Mouse (Mus musculus) thymus, adult 2 months (tissue): ENCODE measurements around the gene Mbtd1. TPM values are rescaled to one million over a fixed set of nuclear protein-coding genes. Genes with fewer than 3 reads are reported as not detected.

Experiments used
- DNase-seq: peaks from one replicate; pipeline ENCODE4 v3.0.0; 2021
- H3K27ac ChIP-seq: fragments of 200-500 bp; 2 replicates; pipeline ENCODE4 v1.5.1; 2012; ENCODE audit warnings: low read length, control low read depth; ENCODE audit not compliant: control insufficient read depth, insufficient read depth
- H3K27me3 ChIP-seq: fragments of 200-500 bp; 2 replicates; pipeline ENCODE4 v1.6.1; 2012; ENCODE audit warnings: mild to moderate bottlenecking, low read length, moderate library complexity, mixed read lengths; ENCODE audit not compliant: control insufficient read depth, insufficient read depth
- H3K36me3 ChIP-seq: fragments of 200-500 bp; 2 replicates; pipeline ENCODE4 v1.6.1; 2012; ENCODE audit warnings: mild to moderate bottlenecking, low read length, moderate library complexity; ENCODE audit not compliant: control insufficient read depth, insufficient read depth
- H3K4me1 ChIP-seq: fragments of 200-500 bp; replicated peaks from 2 replicates; pipeline ENCODE4 v1.6.1; 2012; ENCODE audit warnings: low read length; ENCODE audit not compliant: control insufficient read depth, insufficient read depth
- H3K4me3 ChIP-seq: fragments of 200-500 bp; 2 replicates; pipeline ENCODE4 v1.5.1; 2012; ENCODE audit warnings: mild to moderate bottlenecking, low read length, control low read depth, moderate library complexity; ENCODE audit not compliant: control insufficient read depth, insufficient read depth
- CTCF ChIP-seq: fragments of 200-500 bp; IDR thresholded peaks from 2 replicates; pipeline ENCODE4 v1.5.1; 2012; ENCODE audit warnings: mild to moderate bottlenecking, control low read depth, low read length, moderate library complexity, borderline replicate concordance; ENCODE audit not compliant: control insufficient read depth, poor library complexity, insufficient read depth; ENCODE audit errors: extremely low read depth
- POLR2A ChIP-seq: fragments of 200-500 bp; IDR thresholded peaks from 2 replicates; pipeline ENCODE4 v1.6.1; 2012; ENCODE audit warnings: mild to moderate bottlenecking, low read length, control low read depth, moderate library complexity; ENCODE audit not compliant: control insufficient read depth, poor library complexity, insufficient read depth; ENCODE audit errors: extremely low read depth
- WGBS: fragments of 180-500 bp; shearing (Covaris S2); methylation state at CpG from one replicate; pipeline ENCODE4 v1.1.7; 2018; 5-methylcytosine and 5-hydroxymethylcytosine counted together
- polyA plus RNA-seq: library from polyadenylated mRNA; depleted of rRNA; stranded (reverse); fragments of >200 nt; gene quantifications from 2 replicates; pipeline ENCODE4 v1.2.3, GENCODE M21; 2012; rRNA removed

The Mbtd1 gene
- polyA plus RNA-seq = 17.1 and 17.4 TPM in 2 replicates

GRCm38 (mm10) chr11:93885572-93886410, at the start of gene Mbtd1, which contains the start of gene Utp18:
Gene Mbtd1 (plus strand): TSS chr11:93885852.
Gene Utp18 (minus strand): TSS chr11:93885766.
- TF ChIP-seq POLR2A = peak; percentile 39; the same call in 1 of the 2 replicates
- TF ChIP-seq CTCF = no peak; the same call in 1 of the 2 replicates
- WGBS = 1% methylated on average over 80 of the region's 83 CpGs
- Histone ChIP-seq H3K27ac (peak within 1 kb of the TSS; percentile 81), H3K27me3 (no peaks in the 10 kb centered on the region), H3K4me1 (peaks cover 8% of the 10 kb centered on the region), H3K4me3 (peak within 1 kb of the TSS; percentile 86), H3K36me3 (no peaks in the 10 kb centered on the region; the same call in 1 of the 2 replicates)
- DNase-seq = peak; percentile 99

GRCm38 (mm10) chr11:93847342-93847741, 38.3 kb upstream of the Mbtd1 start:
- Histone ChIP-seq H3K36me3 (no peaks in the 10 kb centered on the region), H3K4me3 (no peak overlapping the region), H3K27ac (no peak overlapping the region), H3K4me1 (no peaks in the 10 kb centered on the region), H3K27me3 (no peaks in the 10 kb centered on the region)
- TF ChIP-seq CTCF (no peak), POLR2A (no peak)
- no peak for DNase-seq
- 89% methylated on average over 2 of the region's 2 CpGs for WGBS

DNA sequence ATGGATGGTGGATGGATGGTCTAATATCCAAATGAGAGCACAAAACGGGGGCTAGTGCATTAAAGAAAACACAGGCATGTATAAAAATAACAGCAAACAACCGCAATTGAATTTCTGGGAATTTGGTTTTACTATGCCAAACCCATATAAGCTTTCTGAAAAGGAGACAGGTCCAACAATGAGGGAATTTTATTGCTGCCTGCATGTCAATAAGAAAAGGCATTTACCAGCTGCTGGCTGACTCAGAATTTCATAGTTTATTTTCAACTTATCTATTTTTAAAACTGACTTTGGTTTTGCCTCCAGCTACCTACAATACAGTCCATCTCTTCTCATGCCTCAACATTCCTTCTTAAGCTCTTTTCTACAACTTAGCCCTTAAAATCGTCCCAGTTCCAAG, 33.1 kb upstream of the Mbtd1 start:
- no peak overlapping the region for H3K4me3 ChIP-seq
- no peaks in the 10 kb centered on the region for H3K4me1 ChIP-seq
- WGBS = 90% methylated on average over 3 of the region's 3 CpGs
- no peak overlapping the region for H3K27ac ChIP-seq
- no peaks in the 10 kb centered on the region for H3K27me3 ChIP-seq
- TF ChIP-seq CTCF (no peak), POLR2A (no peak)
- no peak for DNase-seq
- no peaks in the 10 kb centered on the region for H3K36me3 ChIP-seq

- no peaks in the 10 kb centered on the region; the same call in 1 of the 2 replicates for H3K36me3 ChIP-seq
- H3K27ac ChIP-seq = no peak overlapping the region
- H3K27me3 ChIP-seq = no peaks in the 10 kb centered on the region
- no peak overlapping the region for H3K4me3 ChIP-seq
- H3K4me1 ChIP-seq = no peaks in the 10 kb centered on the region
- peak; percentile 58 for DNase-seq
- TF ChIP-seq CTCF (no peak), POLR2A (no peak)
- WGBS = 3% methylated on average over 6 of the region's 6 CpGs
Measured at GRCm38 (mm10) chr11:93856284-93856955, 29.2 kb upstream of the Mbtd1 start.

DNA sequence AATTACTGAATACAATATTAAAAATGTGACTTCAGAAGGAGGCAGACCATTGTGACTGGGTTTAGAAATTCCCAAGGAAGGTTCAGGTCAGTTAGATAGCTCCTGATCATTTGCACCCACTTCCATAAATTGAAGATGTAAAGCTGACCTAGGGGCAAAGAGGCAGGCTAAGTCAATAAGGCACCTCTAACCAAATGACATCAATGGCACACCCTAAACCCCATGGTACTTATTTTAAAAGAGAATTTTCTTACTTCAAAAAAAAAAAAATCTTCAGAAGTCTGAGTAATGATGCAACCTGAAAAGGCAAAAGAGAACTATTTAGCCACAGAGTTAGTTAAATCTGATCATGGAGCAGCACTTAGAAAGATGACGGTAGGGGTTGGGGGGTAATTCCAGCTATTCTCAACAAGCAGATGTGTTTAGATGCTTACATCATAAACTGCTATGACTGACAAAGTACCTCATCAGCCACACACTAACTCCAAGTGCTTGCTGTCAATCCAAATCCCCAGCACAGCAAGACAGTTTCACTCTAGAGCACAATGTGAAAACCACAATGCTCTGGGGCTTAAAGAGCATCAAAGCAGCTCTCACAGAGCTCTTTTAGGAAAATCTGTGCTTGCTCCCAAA, 25.0 kb upstream of the Mbtd1 start:
- Histone ChIP-seq H3K36me3 (no peaks in the 10 kb centered on the region; the same call in 1 of the 2 replicates), H3K27me3 (no peaks in the 10 kb centered on the region), H3K4me1 (no peaks in the 10 kb centered on the region), H3K27ac (no peak overlapping the region), H3K4me3 (no peak overlapping the region)
- DNase-seq = no peak
- 97% methylated on average over 1 of the region's 1 CpGs for WGBS
- TF ChIP-seq POLR2A (no peak), CTCF (no peak)

GRCm38 (mm10) chr11:93861193-93861592, 24.5 kb upstream of the Mbtd1 start:
- TF ChIP-seq POLR2A = no peak
- TF ChIP-seq CTCF = no peak
- H3K4me1 ChIP-seq = no peaks in the 10 kb centered on the region
- WGBS = 92% methylated on average over 2 of the region's 2 CpGs
- no peak overlapping the region for H3K4me3 ChIP-seq
- H3K36me3 ChIP-seq = peaks cover 5% of the 10 kb centered on the region
- DNase-seq = no peak
- no peaks in the 10 kb centered on the region for H3K27me3 ChIP-seq
- H3K27ac ChIP-seq = no peak overlapping the region
